Mouse (Mus musculus): ENCODE measurements at regions not wholly inside any gene's neighbourhood (a gene's known extent, or its start where the extent isn't known, plus 50 kb on each side); places are given as distances from the start of the nearest gene placed in this dataset.
A peak's percentile ranks its signal among the peaks of the same experiment; 100 is the strongest.

DNA sequence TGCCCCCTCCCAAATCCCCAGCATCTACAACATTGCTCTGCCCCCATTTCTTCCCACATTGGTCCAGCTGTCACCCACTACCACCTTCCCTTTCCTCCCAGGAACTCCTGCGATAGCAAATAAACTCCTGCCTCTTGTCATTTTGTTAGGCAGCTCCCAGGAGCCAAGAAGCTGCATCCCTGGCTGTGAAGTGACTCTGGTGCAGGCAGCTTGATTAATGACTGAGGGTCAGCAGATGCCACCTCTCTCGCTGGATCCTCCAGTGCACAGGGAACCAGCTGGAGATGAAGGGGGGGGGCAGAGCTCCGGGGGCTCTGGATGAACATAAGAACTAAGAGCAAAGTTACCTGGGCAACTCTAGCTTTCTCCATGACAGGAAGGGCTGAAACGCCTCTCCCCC is 235.2 kb downstream of the Gm45692 start:
- no peak for TF ChIP-seq CTCF (IDR thresholded peaks at IDR 0.05; ENCODE audit: low read depth)
- no peak for TF ChIP-seq EP300 (optimal IDR thresholded peaks at IDR 0.05)
- no peaks in the 10 kb centered on the region; the same call in 1 of the 2 replicates for H3K4me1 ChIP-seq (replicated peaks; ENCODE audit: control insufficient read depth, insufficient read depth)
- WGBS = 23% methylated on average over 4 of the region's 4 CpGs
- no peaks in the 10 kb centered on the region for H3K36me3 ChIP-seq (ENCODE audit: control insufficient read depth, insufficient read depth, low read length)
- DNase-seq (ENCODE audit: low spot score) = peak; percentile 11
- ATAC-seq (ENCODE audit: low FRiP score, low TSS enrichment) = no peak
- H3K9me3 ChIP-seq (ENCODE audit: control insufficient read depth, low read length) = no peaks in the 10 kb centered on the region
- no peak overlapping the region for H3K4me3 ChIP-seq (ENCODE audit: low read depth, low read length)
- no peak overlapping the region for H3K9ac ChIP-seq (ENCODE audit: low read length)
- H3K27me3 ChIP-seq (ENCODE audit: control insufficient read depth, insufficient read depth, low read length) = no peaks in the 10 kb centered on the region
- no peak overlapping the region for H3K4me2 ChIP-seq (replicated peaks; ENCODE audit: low read depth)
- H3K27ac ChIP-seq (replicated peaks) = no peak overlapping the region

DNA sequence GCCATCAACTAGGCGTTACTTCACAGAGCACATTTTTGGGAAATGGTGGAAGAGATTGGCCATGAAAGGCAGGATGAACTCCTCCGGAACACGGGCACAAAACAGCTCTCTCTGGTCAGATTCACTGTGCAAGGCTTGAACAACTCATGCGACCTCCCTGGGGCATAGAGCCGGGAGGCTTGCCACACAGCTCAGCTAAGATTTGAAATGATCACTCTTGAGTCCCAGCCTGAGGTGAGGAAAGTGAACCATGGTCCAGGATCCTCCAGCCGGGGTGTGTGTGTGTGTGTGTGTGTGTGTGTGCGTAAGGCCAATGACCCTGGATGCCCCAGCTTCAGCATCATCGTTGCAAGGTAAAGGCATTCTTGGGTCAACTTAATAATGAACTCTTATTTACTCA is 237.5 kb downstream of the Gm45692 start:
- TF ChIP-seq CTCF (IDR thresholded peaks at IDR 0.05; ENCODE audit: low read depth) = no peak
- no peak for TF ChIP-seq EP300 (optimal IDR thresholded peaks at IDR 0.05)
- WGBS = 82% methylated on average over 8 of the region's 8 CpGs
- DNase-seq (ENCODE audit: low spot score) (no peak), ATAC-seq (ENCODE audit: low FRiP score, low TSS enrichment) (no peak)
- no peak overlapping the region for H3K9ac ChIP-seq (ENCODE audit: low read length)
- H3K27ac ChIP-seq (replicated peaks) = no peak overlapping the region
- no peaks in the 10 kb centered on the region for H3K27me3 ChIP-seq (ENCODE audit: control insufficient read depth, insufficient read depth, low read length)
- no peaks in the 10 kb centered on the region for H3K36me3 ChIP-seq (ENCODE audit: control insufficient read depth, insufficient read depth, low read length)
- no peak overlapping the region for H3K4me2 ChIP-seq (replicated peaks; ENCODE audit: low read depth)
- H3K4me1 ChIP-seq (replicated peaks; ENCODE audit: control insufficient read depth, insufficient read depth) = no peaks in the 10 kb centered on the region; the same call in 1 of the 2 replicates
- no peaks in the 10 kb centered on the region for H3K9me3 ChIP-seq (ENCODE audit: control insufficient read depth, low read length)
- no peak overlapping the region for H3K4me3 ChIP-seq (ENCODE audit: low read depth, low read length)

DNA sequence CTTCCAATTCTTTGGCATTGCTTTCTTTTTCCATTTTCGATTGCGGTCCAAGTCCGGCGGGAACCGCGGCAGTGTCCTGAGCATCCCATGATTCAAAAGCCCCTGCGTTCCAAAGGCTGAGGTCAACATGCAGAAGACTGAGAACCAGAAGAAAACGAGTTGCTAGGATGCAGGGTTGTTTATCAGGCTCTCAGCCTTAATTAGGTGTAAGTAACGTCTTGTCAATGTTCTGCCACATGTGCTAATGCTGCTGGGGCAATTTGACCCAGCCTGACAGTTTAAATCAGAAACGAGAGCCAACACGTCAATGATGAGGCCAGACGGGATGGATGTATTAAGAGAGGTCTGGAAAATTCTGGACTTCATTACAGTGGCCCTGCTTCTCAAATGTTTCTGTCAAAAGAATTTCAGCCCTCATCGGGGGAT is 239.4 kb downstream of the Gm45692 start:
- no peaks in the 10 kb centered on the region for H3K27me3 ChIP-seq (ENCODE audit: control insufficient read depth, insufficient read depth, low read length)
- DNase-seq (ENCODE audit: low spot score) = peak; percentile 6
- 76% methylated on average over 13 of the region's 13 CpGs for WGBS

DNA sequence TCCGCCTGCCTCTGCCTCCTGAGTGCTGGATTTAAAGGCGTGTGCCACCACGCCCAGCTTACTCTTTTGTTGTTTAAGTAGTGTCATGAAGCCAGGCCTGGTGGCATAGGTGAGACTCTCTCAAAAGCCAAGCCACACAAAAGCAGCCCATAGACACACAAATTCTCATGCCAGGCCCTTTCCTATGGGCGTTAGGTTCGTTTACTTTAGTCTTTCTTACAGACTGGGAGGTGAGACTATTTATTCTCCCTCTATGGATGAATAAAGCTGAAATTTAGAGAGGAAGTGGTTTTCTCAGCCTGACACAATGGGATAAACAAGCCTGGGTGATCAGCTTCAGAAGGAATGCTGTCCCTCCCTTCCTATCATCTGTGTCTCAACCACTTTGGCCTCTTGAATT is 243.0 kb downstream of the Gm45692 start:
- Histone ChIP-seq H3K27me3 (ENCODE audit: control insufficient read depth, insufficient read depth, low read length) (no peaks in the 10 kb centered on the region), H3K4me3 (ENCODE audit: low read depth, low read length) (no peak overlapping the region), H3K36me3 (ENCODE audit: control insufficient read depth, insufficient read depth, low read length) (no peaks in the 10 kb centered on the region), H3K4me1 (replicated peaks; ENCODE audit: control insufficient read depth, insufficient read depth) (no peaks in the 10 kb centered on the region), H3K9ac (ENCODE audit: low read length) (no peak overlapping the region), H3K4me2 (replicated peaks; ENCODE audit: low read depth) (no peak overlapping the region), H3K9me3 (ENCODE audit: control insufficient read depth, low read length) (no peaks in the 10 kb centered on the region), H3K27ac (replicated peaks) (no peak overlapping the region)
- 76% methylated on average over 5 of the region's 5 CpGs for WGBS
- ATAC-seq (ENCODE audit: low FRiP score, low TSS enrichment) = no peak
- no peak for TF ChIP-seq CTCF (IDR thresholded peaks at IDR 0.05; ENCODE audit: low read depth)
- no peak for TF ChIP-seq EP300 (optimal IDR thresholded peaks at IDR 0.05)
- DNase-seq (ENCODE audit: low spot score) = no peak

More for the DNA sequence above, 239.4 kb downstream of the Gm45692 start:
- ATAC-seq (ENCODE audit: low FRiP score, low TSS enrichment) = no peak
- TF ChIP-seq EP300 (optimal IDR thresholded peaks at IDR 0.05) (no peak), CTCF (IDR thresholded peaks at IDR 0.05; ENCODE audit: low read depth) (no peak)
- Histone ChIP-seq H3K9ac (ENCODE audit: low read length) (no peak overlapping the region), H3K36me3 (ENCODE audit: control insufficient read depth, insufficient read depth, low read length) (no peaks in the 10 kb centered on the region), H3K4me2 (replicated peaks; ENCODE audit: low read depth) (no peak overlapping the region), H3K27ac (replicated peaks) (no peak overlapping the region), H3K4me3 (ENCODE audit: low read depth, low read length) (no peak overlapping the region), H3K4me1 (replicated peaks; ENCODE audit: control insufficient read depth, insufficient read depth) (no peaks in the 10 kb centered on the region; the same call in 1 of the 2 replicates), H3K9me3 (ENCODE audit: control insufficient read depth, low read length) (no peaks in the 10 kb centered on the region)

DNA sequence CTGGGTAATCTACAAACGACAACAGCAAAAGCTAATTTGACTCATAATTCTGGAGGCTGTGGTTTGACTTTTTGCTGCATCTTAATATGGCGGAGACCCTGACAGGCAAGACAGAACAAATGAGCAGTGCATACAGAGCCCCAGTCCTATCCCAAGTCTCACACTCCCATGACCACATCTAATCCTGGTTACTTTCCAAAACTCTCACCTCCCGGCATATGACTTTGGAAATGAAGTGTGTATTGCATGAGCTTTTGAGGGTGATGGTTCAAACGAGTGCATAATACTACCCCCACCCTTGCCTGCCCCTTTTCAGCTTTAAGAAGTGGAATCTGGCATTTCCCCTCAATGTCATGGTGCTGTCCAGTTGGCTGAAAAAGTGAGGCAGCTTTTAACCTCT is 244.3 kb downstream of the Gm45692 start:
- ATAC-seq (ENCODE audit: low FRiP score, low TSS enrichment) (no peak), DNase-seq (ENCODE audit: low spot score) (no peak)
- H3K9me3 ChIP-seq (ENCODE audit: control insufficient read depth, low read length) = no peaks in the 10 kb centered on the region

DNA sequence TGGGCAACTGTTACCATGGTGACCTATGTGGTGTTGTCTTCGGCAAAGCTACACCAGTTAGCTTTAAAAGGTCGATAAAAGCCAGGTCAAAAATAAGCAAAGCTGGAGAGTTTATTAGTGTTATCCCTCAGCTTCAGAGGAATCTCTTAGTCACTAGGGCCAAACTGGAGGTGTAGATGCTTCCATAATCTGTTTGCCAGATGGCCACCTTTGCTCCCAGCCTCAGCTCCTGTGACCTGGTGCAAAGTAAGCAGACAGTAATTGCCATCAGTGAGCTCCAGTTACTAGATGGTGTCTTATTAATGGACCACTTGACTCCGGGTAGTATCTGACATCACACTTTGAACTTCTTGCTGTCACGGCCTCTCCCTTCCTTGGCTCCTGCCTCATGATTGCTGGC is 245.3 kb downstream of the Gm45692 start:
- Histone ChIP-seq H3K27ac (replicated peaks) (no peak overlapping the region), H3K4me1 (replicated peaks; ENCODE audit: control insufficient read depth, insufficient read depth) (no peaks in the 10 kb centered on the region), H3K36me3 (ENCODE audit: control insufficient read depth, insufficient read depth, low read length) (no peaks in the 10 kb centered on the region), H3K27me3 (ENCODE audit: control insufficient read depth, insufficient read depth, low read length) (no peaks in the 10 kb centered on the region), H3K9me3 (ENCODE audit: control insufficient read depth, low read length) (no peaks in the 10 kb centered on the region), H3K4me3 (ENCODE audit: low read depth, low read length) (no peak overlapping the region), H3K4me2 (replicated peaks; ENCODE audit: low read depth) (no peak overlapping the region), H3K9ac (ENCODE audit: low read length) (no peak overlapping the region)
- WGBS = 59% methylated on average over 4 of the region's 4 CpGs
- no peak for TF ChIP-seq CTCF (IDR thresholded peaks at IDR 0.05; ENCODE audit: low read depth)
- no peak for TF ChIP-seq EP300 (optimal IDR thresholded peaks at IDR 0.05)
- ATAC-seq (ENCODE audit: low FRiP score, low TSS enrichment) = no peak
- no peak for DNase-seq (ENCODE audit: low spot score)

More for the DNA sequence above, 244.3 kb downstream of the Gm45692 start:
- TF ChIP-seq CTCF (IDR thresholded peaks at IDR 0.05; ENCODE audit: low read depth) = no peak
- no peak for TF ChIP-seq EP300 (optimal IDR thresholded peaks at IDR 0.05)
- 76% methylated on average over 4 of the region's 4 CpGs for WGBS
- H3K36me3 ChIP-seq (ENCODE audit: control insufficient read depth, insufficient read depth, low read length) = no peaks in the 10 kb centered on the region
- no peak overlapping the region for H3K4me3 ChIP-seq (ENCODE audit: low read depth, low read length)
- H3K27ac ChIP-seq (replicated peaks) = no peak overlapping the region
- H3K9ac ChIP-seq (ENCODE audit: low read length) = no peak overlapping the region
- H3K4me2 ChIP-seq (replicated peaks; ENCODE audit: low read depth) = no peak overlapping the region
- H3K27me3 ChIP-seq (ENCODE audit: control insufficient read depth, insufficient read depth, low read length) = no peaks in the 10 kb centered on the region
- H3K4me1 ChIP-seq (replicated peaks; ENCODE audit: control insufficient read depth, insufficient read depth) = no peaks in the 10 kb centered on the region
